Mouse (Mus musculus): Measurements from ENCODE around the gene Wif1.

Wif1 gene

GRCm38 (mm10) chr10:121033826-121034568, at the start of gene Wif1:
Wif1 (plus strand) TSS chr10:121033960.
- in situ Hi-C loops (cut with MboI; ENCODE audit: low sequenced_read_pairs) = no loop called here

GRCm38 (mm10) chr10:121002135-121002534, 31.6 kb upstream of the Wif1 start:
- in situ Hi-C loops (cut with MboI; ENCODE audit: low sequenced_read_pairs) = no loop called here

- in situ Hi-C loops (cut with MboI; ENCODE audit: low sequenced_read_pairs) = no loop called here
These were observed 22.3 kb upstream of the Wif1 start for GRCm38 (mm10) chr10:121011496-121011895.

- in situ Hi-C loops (cut with MboI; ENCODE audit: low sequenced_read_pairs) = no loop called here
These were observed 17.5 kb upstream of the Wif1 start for GRCm38 (mm10) chr10:121016291-121016690.

GRCm38 (mm10) chr10:121016711-121017503, 16.9 kb upstream of the Wif1 start:
- in situ Hi-C loops (cut with MboI; ENCODE audit: low sequenced_read_pairs) = no loop called here

- in situ Hi-C loops (cut with MboI; ENCODE audit: low sequenced_read_pairs) = no loop called here
These were observed 10.8 kb upstream of the Wif1 start for GRCm38 (mm10) chr10:121022951-121023350.

GRCm38 (mm10) chr10:121031802-121032201, 2.0 kb upstream of the Wif1 start:
- in situ Hi-C loops (cut with MboI; ENCODE audit: low sequenced_read_pairs) = no loop called here

- in situ Hi-C loops (cut with MboI; ENCODE audit: low sequenced_read_pairs) = no loop called here
These were observed 500 bp upstream of the Wif1 start for GRCm38 (mm10) chr10:121033128-121033791.

GRCm38 (mm10) chr10:121034569-121034947, 798 bp downstream of the Wif1 start:
- in situ Hi-C loops (cut with MboI; ENCODE audit: low sequenced_read_pairs) = no loop called here

- in situ Hi-C loops (cut with MboI; ENCODE audit: low sequenced_read_pairs) = no loop called here
These were observed 5.0 kb downstream of the Wif1 start for GRCm38 (mm10) chr10:121038556-121039284.

- in situ Hi-C loops (cut with MboI; ENCODE audit: low sequenced_read_pairs) = no loop called here
These were observed 7.2 kb downstream of the Wif1 start for GRCm38 (mm10) chr10:121040911-121041310.

GRCm38 (mm10) chr10:121047440-121047839, 13.7 kb downstream of the Wif1 start:
- in situ Hi-C loops (cut with MboI; ENCODE audit: low sequenced_read_pairs) = no loop called here

- in situ Hi-C loops (cut with MboI; ENCODE audit: low sequenced_read_pairs) = no loop called here
These were observed 18.3 kb downstream of the Wif1 start for GRCm38 (mm10) chr10:121052076-121052475.

- in situ Hi-C loops (cut with MboI; ENCODE audit: low sequenced_read_pairs) = no loop called here
These were observed 21.9 kb downstream of the Wif1 start for GRCm38 (mm10) chr10:121055452-121056188.

GRCm38 (mm10) chr10:121056823-121057222, 23.1 kb downstream of the Wif1 start:
- in situ Hi-C loops (cut with MboI; ENCODE audit: low sequenced_read_pairs) = no loop called here

GRCm38 (mm10) chr10:121059043-121060003, 25.6 kb downstream of the Wif1 start:
- in situ Hi-C loops (cut with MboI; ENCODE audit: low sequenced_read_pairs) = no loop called here

GRCm38 (mm10) chr10:121061336-121061835, 27.6 kb downstream of the Wif1 start:
- in situ Hi-C loops (cut with MboI; ENCODE audit: low sequenced_read_pairs) = no loop called here

- in situ Hi-C loops (cut with MboI; ENCODE audit: low sequenced_read_pairs) = no loop called here
These were observed 28.9 kb downstream of the Wif1 start for GRCm38 (mm10) chr10:121062704-121063103.

- in situ Hi-C loops (cut with MboI; ENCODE audit: low sequenced_read_pairs) = no loop called here
These were observed 33.7 kb downstream of the Wif1 start for GRCm38 (mm10) chr10:121067416-121067951.
